Mouse (Mus musculus): Measurements from ENCODE around the gene Gins3.

Gene Gins3

GRCm38 (mm10) chr8:95694631-95695030 lies 61.4 kb downstream of the Gins3 start:
- peak; percentile 65 to 73 for DNase-seq (ENCODE audit: low spot score in 2 of 2)

All from right cerebral cortex, postnatal 36 days (tissue).